Mouse (Mus musculus): ENCODE results near the gene Ankrd13b.
A peak's percentile ranks its signal among the peaks of the same experiment; 100 is the strongest.

Ankrd13b gene

GRCm38 (mm10) chr11:77492311-77492871, 2.9 kb upstream of the Ankrd13b start:
- DNase-seq (ENCODE audit: extremely low read depth, low read depth), result peak; percentile 56

- peak; percentile 70 for DNase-seq (ENCODE audit: extremely low read depth, low read depth)
Observed at GRCm38 (mm10) chr11:77491502-77492291, 2.2 kb upstream of the Ankrd13b start.

GRCm38 (mm10) chr11:77491123-77491501, 1.6 kb upstream of the Ankrd13b start:
- DNase-seq (ENCODE audit: extremely low read depth, low read depth), result peak; percentile 60

GRCm38 (mm10) chr11:77490451-77490850, 973 bp upstream of the Ankrd13b start:
- DNase-seq (ENCODE audit: extremely low read depth, low read depth), result no peak

GRCm38 (mm10) chr11:77488771-77489581, 502 bp downstream of the Ankrd13b start:
- no peak for DNase-seq (ENCODE audit: extremely low read depth, low read depth)

GRCm38 (mm10) chr11:77486798-77487197, 2.7 kb downstream of the Ankrd13b start:
- DNase-seq (ENCODE audit: extremely low read depth, low read depth), result no peak

GRCm38 (mm10) chr11:77485229-77485628, 4.2 kb downstream of the Ankrd13b start:
- no peak for DNase-seq (ENCODE audit: extremely low read depth, low read depth)

GRCm38 (mm10) chr11:77483510-77484255, 5.8 kb downstream of the Ankrd13b start:
- DNase-seq (ENCODE audit: extremely low read depth, low read depth), result no peak

- DNase-seq (ENCODE audit: extremely low read depth, low read depth), result no peak
Observed at GRCm38 (mm10) chr11:77483043-77483442, 6.4 kb downstream of the Ankrd13b start.

- DNase-seq (ENCODE audit: extremely low read depth, low read depth), result no peak
Observed at GRCm38 (mm10) chr11:77476895-77477294, 12.6 kb downstream of the Ankrd13b start.

GRCm38 (mm10) chr11:77476216-77476615, 13.3 kb downstream of the Ankrd13b start:
- DNase-seq (ENCODE audit: extremely low read depth, low read depth), result no peak

GRCm38 (mm10) chr11:77472775-77473174, 16.7 kb downstream of the Ankrd13b start:
- DNase-seq (ENCODE audit: extremely low read depth, low read depth), result no peak

- DNase-seq (ENCODE audit: extremely low read depth, low read depth), result no peak
Observed at GRCm38 (mm10) chr11:77471407-77471806, 18.1 kb downstream of the Ankrd13b start.

GRCm38 (mm10) chr11:77468397-77468796, 21.1 kb downstream of the Ankrd13b start:
- no peak for DNase-seq (ENCODE audit: extremely low read depth, low read depth)

GRCm38 (mm10) chr11:77467784-77468183, 21.7 kb downstream of the Ankrd13b start:
- peak; percentile 69 for DNase-seq (ENCODE audit: extremely low read depth, low read depth)

GRCm38 (mm10) chr11:77467157-77467556, 22.3 kb downstream of the Ankrd13b start:
- DNase-seq (ENCODE audit: extremely low read depth, low read depth), result peak; percentile 47

- DNase-seq (ENCODE audit: extremely low read depth, low read depth), result no peak
Observed at GRCm38 (mm10) chr11:77466544-77466943, 22.9 kb downstream of the Ankrd13b start.

GRCm38 (mm10) chr11:77465111-77465510, 24.4 kb downstream of the Ankrd13b start:
- no peak for DNase-seq (ENCODE audit: extremely low read depth, low read depth)

GRCm38 (mm10) chr11:77464684-77465083, 24.8 kb downstream of the Ankrd13b start:
- no peak for DNase-seq (ENCODE audit: extremely low read depth, low read depth)

GRCm38 (mm10) chr11:77463786-77464185, 25.7 kb downstream of the Ankrd13b start:
- no peak for DNase-seq (ENCODE audit: extremely low read depth, low read depth)

GRCm38 (mm10) chr11:77463101-77463445, 26.4 kb downstream of the Ankrd13b start:
- DNase-seq (ENCODE audit: extremely low read depth, low read depth), result no peak

All from MEL-GATA-1-ER (cell line).